Mouse (Mus musculus) C2C12 (cell line): Measurements from ENCODE around the gene Celf2. TPM values are rescaled to one million over a fixed set of nuclear protein-coding genes. Genes with fewer than 3 reads are reported as not detected.

Source experiments
- H3K27me3 ChIP-seq: one replicate; pipeline ENCODE4 v1.6.1; 2011; ENCODE audit not compliant: control insufficient read depth, insufficient read depth, insufficient read length
- H3K36me3 ChIP-seq: one replicate; pipeline ENCODE4 v1.6.1; 2011; ENCODE audit not compliant: control insufficient read depth, insufficient read depth
- H3K4me3 ChIP-seq: one replicate; pipeline ENCODE4 v1.5.1; 2011; ENCODE audit warnings: mild to moderate bottlenecking, control low read depth; ENCODE audit not compliant: poor library complexity, insufficient read depth, severe bottlenecking
- H3K79me2 ChIP-seq: one replicate; pipeline ENCODE4 v1.6.1; 2011; ENCODE audit not compliant: control insufficient read depth, insufficient read depth
- H3K79me3 ChIP-seq: one replicate; pipeline ENCODE4 v1.6.1; 2011; ENCODE audit warnings: low read depth, control low read depth
- H3ac ChIP-seq: one replicate; pipeline ENCODE3; 2011; ENCODE audit warnings: low read depth; ENCODE audit not compliant: control insufficient read depth, insufficient read length
- CEBPB ChIP-seq: IDR thresholded peaks from one replicate; pipeline ENCODE4 v1.6.1; 2011; ENCODE audit warnings: low read depth, mild to moderate bottlenecking, control low read depth, moderate library complexity
- CTCF ChIP-seq: IDR thresholded peaks from one replicate; pipeline ENCODE4 v1.5.1; 2011; ENCODE audit not compliant: control insufficient read depth, insufficient read depth, insufficient read length
- FOSL1 ChIP-seq: IDR thresholded peaks from one replicate; pipeline ENCODE4 v1.8.0; 2011; ENCODE audit warnings: mild to moderate bottlenecking, low read length; ENCODE audit not compliant: poor library complexity, insufficient read depth, severe bottlenecking
- MAX ChIP-seq: IDR thresholded peaks from one replicate; pipeline ENCODE4 v1.6.1; 2011; ENCODE audit warnings: mild to moderate bottlenecking, control low read depth
- MYOD1 ChIP-seq: IDR thresholded peaks from one replicate; pipeline ENCODE4 v1.6.1; 2011; ENCODE audit warnings: low read depth; ENCODE audit not compliant: control insufficient read depth, insufficient read length
- MYOG ChIP-seq: IDR thresholded peaks from one replicate; pipeline ENCODE4 v1.6.1; 2011; ENCODE audit not compliant: control insufficient read depth, insufficient read length; ENCODE audit errors: extremely low read depth
- USF1 ChIP-seq: IDR thresholded peaks from one replicate; pipeline ENCODE4 v1.6.1; 2011; ENCODE audit warnings: low read depth, mild to moderate bottlenecking, control low read depth, moderate library complexity
- polyA plus RNA-seq: library from polyadenylated mRNA; unstranded; fragments of >200 nt; fragmentation: generic; extraction: Trizol; gene quantifications from one replicate; pipeline ENCODE4 v1.2.1, GENCODE M21; 2012; ENCODE audit warnings: missing spikeins

Gene Celf2
- polyA plus RNA-seq, 1 experiment, result 14.3 TPM

GRCm38 (mm10) chr2:6705929-6706739 is 803.2 kb downstream of the Celf2 start:
- TF ChIP-seq USF1 (no peak), MAX (no peak), MYOD1 (no peak), FOSL1 (no peak), CTCF (no peak), MYOG (no peak), CEBPB (no peak)
- Histone ChIP-seq H3K36me3 (no peaks in the 10 kb centered on the region), H3K4me3 (no peak overlapping the region), H3K79me2 (no peaks in the 10 kb centered on the region), H3ac (no peak overlapping the region), H3K79me3 (no peaks in the 10 kb centered on the region), H3K27me3 (no peaks in the 10 kb centered on the region)

GRCm38 (mm10) chr2:6705475-6705874 is 803.9 kb downstream of the Celf2 start:
- no peaks in the 10 kb centered on the region for H3K27me3 ChIP-seq
- no peak overlapping the region for H3ac ChIP-seq
- H3K36me3 ChIP-seq, result no peaks in the 10 kb centered on the region
- no peak overlapping the region for H3K4me3 ChIP-seq
- H3K79me2 ChIP-seq, result no peaks in the 10 kb centered on the region
- no peaks in the 10 kb centered on the region for H3K79me3 ChIP-seq
- TF ChIP-seq MYOD1 (no peak), USF1 (no peak), MAX (no peak), MYOG (no peak), CEBPB (no peak), CTCF (no peak), FOSL1 (no peak)

- TF ChIP-seq CTCF (no peak), USF1 (no peak), MAX (no peak), MYOD1 (no peak), MYOG (no peak)
- H3K27me3 ChIP-seq, result no peaks in the 10 kb centered on the region
- no peaks in the 10 kb centered on the region for H3K79me2 ChIP-seq
- H3K79me3 ChIP-seq, result no peaks in the 10 kb centered on the region
- H3K36me3 ChIP-seq, result no peaks in the 10 kb centered on the region
- no peak overlapping the region for H3K4me3 ChIP-seq
- H3ac ChIP-seq, result no peak overlapping the region
Observed at GRCm38 (mm10) chr2:6704804-6705203, 804.6 kb downstream of the Celf2 start.

GRCm38 (mm10) chr2:6704342-6704741 is 805.0 kb downstream of the Celf2 start:
- no peaks in the 10 kb centered on the region for H3K79me2 ChIP-seq
- no peak overlapping the region for H3K4me3 ChIP-seq
- H3K79me3 ChIP-seq, result no peaks in the 10 kb centered on the region
- TF ChIP-seq MAX (no peak), MYOD1 (no peak), USF1 (no peak), FOSL1 (no peak), CTCF (no peak), MYOG (no peak), CEBPB (no peak)
- no peaks in the 10 kb centered on the region for H3K36me3 ChIP-seq
- no peaks in the 10 kb centered on the region for H3K27me3 ChIP-seq
- H3ac ChIP-seq, result no peak overlapping the region

- Histone ChIP-seq H3K79me2 (no peaks in the 10 kb centered on the region), H3K27me3 (no peaks in the 10 kb centered on the region), H3K79me3 (no peaks in the 10 kb centered on the region), H3ac (no peak overlapping the region), H3K36me3 (no peaks in the 10 kb centered on the region), H3K4me3 (no peak overlapping the region)
- TF ChIP-seq MYOG, result no peak
- no peak for TF ChIP-seq CTCF
- no peak for TF ChIP-seq MAX
- TF ChIP-seq USF1, result no peak
- no peak for TF ChIP-seq MYOD1
- no peak for TF ChIP-seq CEBPB
- TF ChIP-seq FOSL1, result no peak
Observed at GRCm38 (mm10) chr2:6696326-6696725, 813.0 kb downstream of the Celf2 start.
